Mouse (Mus musculus) c-Kit-positive CD71-positive TER-119-negative erythroid progenitor cells, embryonic 14.5 days (primary cell): Measurements from ENCODE around the gene Siah3.

Source experiments
- DNase-seq: peaks from one replicate; pipeline ENCODE4 v3.0.0-alpha.2; 2013; ENCODE audit warnings: low read depth

The Siah3 gene

DNA sequence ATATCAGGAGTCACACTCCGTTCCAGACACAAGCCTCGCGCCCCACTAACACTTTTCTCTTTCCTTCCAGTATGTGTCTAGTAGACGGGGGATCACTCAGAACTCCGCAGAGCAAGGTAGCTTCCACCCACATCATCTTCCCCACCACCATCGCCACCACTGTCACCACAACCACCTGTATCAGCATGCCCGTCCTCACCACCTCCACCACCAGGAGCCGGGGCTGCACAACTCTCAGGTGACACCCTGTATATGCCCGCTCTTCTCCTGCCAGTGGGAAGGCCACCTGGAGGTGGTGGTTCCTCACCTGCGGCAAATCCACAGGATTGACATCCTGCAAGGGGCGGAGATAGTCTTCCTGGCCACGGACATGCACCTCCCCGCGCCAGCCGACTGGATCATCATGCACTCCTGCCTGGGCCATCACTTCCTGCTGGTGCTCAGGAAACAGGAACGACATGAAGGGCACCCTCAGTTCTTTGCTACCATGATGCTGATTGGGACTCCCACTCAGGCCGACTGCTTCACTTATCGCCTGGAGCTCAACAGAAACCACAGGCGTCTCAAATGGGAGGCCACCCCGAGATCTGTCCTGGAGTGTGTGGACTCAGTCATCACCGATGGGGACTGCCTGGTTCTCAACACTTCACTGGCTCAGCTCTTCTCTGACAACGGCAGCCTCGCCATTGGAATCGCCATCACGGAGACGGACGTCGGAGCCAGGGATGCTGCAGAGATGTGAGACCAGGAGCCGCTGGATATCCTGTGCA, 69.8 kb downstream of the Siah3 start:
- no peak for DNase-seq

DNA sequence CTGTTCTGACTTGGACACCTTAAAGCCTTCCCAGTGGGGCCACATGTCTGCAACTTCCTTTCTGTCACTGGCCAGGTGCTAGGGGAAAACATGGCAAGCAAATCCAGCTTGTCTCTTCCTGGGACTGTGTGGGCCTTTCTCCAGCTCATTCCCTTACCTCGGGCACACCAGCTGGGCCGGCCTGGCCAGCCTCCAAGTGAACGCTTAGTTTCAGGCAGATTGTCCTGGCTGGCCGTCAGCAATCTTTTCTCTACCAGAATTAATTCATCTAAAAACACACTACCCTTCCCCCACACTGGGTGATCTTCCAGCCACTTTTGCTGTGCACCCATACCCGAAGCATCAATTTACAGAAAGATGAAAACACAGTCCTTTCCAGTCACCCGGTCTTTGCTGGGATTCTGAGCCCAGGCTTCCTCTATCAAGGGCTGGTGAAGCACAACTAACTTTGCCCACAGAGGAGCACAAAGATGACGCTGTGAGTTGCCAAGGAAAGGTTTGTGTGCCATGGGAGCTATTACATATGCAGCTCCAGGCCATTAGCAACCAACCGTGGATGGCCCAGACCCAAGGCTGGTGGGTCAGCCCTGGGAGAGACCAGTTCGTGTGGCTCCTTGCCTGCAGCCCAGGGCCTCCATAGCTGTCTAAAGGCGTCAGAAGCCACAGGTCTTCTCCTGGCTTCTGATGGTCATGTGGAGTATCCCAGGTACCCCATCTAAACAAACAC, 71.8 kb downstream of the Siah3 start:
- no peak for DNase-seq

DNA sequence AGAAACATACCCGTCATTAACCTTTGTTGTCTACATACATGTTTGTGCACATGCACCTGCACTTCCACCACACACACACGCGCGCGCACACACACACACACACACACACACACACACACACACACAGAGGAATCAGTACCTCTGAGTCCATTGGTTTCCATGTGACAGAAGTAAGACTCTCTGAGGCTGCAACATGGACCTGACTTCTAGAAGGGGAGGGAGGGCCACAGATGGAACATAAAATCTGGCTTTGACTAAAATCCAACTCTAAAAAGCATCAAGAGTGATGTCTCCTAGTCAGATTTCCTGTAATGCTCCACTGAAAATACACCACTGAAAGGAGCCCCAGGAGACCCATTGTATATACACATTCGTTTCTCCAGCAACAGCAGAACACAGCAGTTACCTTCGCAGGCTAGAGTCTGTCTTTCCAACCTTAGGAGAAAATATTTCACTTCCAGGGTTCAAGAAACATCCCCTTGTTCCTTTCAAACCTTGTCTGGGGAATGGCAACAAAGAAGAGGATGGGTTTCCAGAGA, 75.1 kb downstream of the Siah3 start:
- no peak for DNase-seq

DNA sequence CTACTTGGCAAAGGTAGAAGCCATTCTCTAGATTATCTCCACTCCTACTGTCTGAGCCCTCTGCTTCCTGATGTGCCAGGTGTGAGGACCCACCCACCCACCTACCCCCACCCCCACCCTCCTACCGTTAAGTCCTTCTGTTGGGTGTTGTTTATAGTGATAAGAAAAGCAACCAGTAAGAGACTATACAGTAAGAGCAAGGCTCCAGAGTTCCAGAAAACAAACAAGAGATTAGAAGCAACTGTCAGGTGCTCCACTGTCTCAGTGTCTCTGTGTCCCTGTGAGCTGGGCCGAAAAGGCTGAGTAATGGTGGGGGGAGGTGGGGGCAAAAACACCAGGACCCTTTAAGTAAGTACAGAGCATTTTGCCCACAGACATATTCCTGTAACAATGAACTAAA, 83.4 kb downstream of the Siah3 start:
- DNase-seq, result no peak

DNA sequence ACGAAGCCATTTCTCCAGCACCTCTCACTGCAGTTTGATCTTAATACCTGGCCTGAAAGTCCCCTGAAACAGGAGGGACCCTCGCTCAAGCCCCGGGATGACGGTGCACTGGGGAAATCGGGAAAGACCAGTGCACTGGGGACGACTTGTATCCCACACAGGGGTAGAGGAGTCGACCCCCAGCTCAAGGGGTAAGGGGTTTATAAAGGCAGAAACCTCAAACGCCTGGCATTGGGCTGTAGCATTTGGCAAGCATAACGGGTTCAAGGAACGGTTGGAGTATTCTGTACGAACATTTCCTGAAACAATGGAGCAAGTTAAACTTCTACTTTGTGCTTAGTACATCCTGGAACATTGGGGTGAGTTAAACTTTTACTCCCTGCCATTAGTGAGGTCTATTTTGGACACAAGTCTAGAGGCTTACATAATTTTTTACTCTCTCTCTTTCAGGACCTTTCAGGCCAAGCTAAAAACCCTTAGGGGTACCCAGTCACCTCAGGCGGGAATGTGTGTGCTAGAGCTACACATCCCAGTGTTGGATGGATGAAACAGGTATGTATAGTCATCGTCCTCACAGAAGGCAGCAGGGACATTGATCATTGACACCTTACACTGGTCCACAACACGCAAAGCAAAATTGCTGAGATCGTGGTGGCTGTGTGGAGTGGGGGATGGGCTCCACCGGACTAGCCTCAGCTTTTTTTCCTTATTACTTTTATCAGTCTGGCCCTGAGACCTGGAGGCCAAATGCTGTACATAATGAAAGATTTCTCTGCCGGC, 84.6 kb downstream of the Siah3 start:
- DNase-seq, result no peak

DNA sequence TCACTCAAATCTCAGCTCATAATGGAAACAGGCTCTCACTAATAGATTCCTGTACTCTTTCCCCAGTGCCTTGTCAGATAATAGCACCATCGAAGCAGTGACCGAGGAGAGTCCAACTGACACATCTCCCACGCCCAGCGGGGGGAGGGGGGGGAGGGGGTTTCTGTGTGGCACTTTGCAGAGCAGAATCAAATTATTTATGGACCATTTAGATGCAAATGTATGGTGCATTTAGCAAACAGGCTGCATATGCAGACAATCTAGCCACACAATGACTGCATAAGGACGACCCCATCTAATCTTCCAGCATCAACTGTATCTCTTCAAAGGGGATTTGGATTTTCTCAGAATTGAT, 85.2 kb downstream of the Siah3 start:
- DNase-seq, result no peak

DNA sequence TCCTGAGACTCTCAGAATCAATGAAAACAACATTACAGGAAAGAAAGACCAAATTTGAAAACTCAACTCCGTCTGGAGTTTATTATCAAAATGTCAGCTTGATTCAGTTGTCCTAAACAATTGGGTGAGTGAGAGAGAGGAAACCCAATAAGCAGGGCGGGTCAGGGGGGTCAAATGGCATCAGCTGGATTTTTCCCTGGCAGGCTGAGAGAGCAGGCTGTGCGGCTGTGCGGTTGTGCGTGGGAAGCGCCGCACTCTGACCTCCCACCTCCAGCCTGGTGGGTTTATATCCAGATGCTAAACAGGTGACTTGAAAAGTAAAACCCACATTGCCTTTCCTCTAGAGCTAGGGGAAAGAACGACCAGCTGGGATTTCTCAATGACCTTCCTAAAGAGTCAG, 85.9 kb downstream of the Siah3 start:
- DNase-seq, result no peak

DNA sequence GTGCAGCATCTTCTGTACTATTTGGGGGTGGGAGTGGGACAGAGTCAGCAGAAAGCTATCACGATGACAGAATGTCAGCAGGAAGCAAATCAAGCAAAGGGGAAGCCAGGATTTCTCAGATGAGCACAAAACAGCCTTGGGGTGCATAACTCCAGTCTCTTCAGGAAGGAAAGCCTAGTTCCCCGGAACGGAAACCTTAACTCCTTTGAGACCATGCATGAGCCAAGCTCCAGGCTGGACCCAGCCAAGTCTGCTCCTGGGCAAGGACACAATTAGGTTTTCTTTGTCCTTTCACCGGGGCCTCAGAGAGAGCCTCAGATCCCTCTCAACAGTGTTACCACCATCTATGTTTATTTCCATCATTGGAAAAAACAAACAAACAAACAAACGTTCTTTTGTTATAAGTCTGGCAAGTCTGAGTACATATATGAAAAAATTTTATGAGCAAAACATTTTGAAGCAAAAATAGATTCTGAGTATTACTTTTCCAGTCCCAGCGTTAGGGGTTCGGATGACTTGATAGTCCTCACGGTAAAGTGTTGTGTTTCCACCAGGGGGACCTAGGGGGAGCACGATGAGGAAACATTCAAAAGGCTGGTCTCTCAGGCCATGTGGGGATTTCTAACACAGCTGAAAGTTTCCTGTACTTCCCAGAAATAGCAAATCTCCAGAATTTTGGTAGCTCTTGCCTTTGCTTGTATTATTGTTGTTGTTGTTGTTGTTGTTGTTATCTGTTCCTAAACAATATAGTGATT, 106.0 kb downstream of the Siah3 start:
- no peak for DNase-seq

DNA sequence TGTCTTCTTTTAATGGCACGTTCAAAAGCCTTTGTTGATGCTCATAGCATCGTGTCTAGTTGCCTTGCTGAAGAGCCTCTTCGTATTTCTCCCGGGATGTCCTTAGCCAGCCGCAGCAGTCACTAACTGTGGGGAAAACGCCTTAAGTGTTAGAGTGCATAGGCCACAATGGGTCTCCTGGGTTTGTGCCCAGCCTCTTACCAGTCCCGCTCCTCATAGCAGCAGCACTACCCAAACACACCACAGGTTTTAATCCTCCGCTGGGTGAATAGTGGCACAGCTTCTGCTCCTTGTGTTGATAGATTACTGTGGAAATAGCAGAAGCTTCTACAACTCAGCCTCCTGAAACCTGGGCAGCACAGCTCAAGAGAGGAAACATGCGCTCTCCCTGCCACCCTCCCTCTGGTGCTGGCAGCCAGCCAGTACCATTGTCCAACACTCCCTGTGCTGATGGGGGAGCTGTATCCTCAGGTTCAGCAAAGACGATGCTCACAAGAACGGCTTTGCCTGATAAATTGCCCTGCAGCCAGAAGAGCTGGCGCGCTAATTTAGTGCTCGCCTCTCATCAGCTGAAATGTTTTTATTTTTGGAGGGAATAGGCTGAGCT, 109.9 kb downstream of the Siah3 start:
- DNase-seq, result no peak

DNA sequence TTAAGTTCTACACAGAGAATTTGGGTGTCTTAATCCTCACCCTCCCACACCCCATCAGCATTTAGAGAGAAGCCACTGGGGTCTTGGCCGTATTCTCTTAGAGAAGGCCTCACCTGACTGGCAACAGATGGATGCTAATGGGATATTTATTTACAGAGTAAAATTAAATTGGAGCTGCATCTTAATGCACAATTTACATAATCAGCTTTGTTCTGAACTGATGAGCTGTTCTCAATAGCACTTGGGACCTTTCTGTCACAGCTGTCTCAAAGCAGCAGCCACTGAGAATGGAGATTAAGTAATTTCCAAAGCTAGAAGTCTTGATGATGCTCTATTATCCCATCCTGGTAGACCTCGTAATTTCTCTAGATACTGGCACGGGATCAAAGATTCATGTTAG, 110.5 kb downstream of the Siah3 start:
- no peak for DNase-seq

DNA sequence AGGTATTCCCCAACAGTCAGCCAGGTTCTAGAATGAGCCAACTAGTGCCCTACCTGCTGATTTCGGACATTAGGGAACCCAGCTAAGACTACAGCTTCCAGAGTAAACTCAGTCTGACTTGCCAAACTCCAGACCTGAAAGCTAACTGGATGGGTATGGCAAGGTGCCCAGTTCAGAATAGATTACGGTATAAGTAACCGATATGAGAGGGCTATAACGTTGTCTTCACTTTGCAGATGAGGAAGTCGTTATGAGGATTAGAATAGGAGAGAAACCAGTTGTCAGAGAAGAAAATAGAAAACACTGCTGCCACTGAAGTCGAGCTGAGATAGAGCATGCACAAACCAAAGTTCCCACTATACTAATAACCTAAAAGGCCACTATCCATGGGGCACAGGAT, 123.2 kb downstream of the Siah3 start:
- DNase-seq, result no peak
